Mouse (Mus musculus): ENCODE results near the gene Ifrd1.
A peak's percentile ranks its signal among the peaks of the same experiment; 100 is the strongest.
"Not testable (repeated sequence)": the region's sequence is repeated elsewhere in the genome, so short reads cannot be mapped to it uniquely, and the experiment has no call there.

Ifrd1 gene

DNA sequence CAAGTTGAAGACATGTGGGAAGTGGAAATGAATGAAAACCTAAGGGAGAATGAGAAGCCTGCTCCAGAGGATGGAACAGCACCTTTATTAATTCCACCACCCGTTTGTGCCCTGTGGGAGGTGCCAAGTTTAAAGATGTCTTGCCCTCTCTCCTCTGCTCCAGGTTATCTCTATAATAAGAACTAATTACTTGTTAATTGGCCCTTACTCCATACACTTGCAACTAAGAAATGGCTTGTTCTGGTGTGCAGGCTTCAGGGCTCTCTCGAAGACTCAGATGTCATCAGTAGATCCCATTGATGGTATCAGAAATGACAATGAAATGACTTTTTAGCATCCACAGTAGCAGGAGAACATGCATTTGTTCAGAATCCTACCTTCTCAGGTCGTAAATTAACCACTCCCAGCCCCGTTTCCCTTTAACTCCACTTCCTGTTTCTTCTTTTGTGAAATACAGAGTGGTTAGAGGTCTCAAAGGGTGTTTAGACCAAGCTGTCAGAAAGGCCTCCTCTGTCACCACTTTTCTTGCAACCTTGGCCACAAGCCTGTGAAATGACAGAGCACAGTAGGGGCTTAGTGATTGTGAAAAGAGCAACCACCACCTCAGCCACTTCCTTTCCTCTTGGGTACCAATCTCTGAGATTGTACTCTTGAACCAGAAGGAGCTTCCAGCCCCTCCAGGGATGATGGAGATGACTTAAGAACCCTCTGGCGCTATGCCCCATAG, at the start of gene Ifrd1:
Gene Ifrd1 (minus strand): TSS at position 51 of the 727 bp plus-strand sequence.
- DNase-seq (ENCODE audit: low read depth, low spot score) = peak; percentile 39

DNA sequence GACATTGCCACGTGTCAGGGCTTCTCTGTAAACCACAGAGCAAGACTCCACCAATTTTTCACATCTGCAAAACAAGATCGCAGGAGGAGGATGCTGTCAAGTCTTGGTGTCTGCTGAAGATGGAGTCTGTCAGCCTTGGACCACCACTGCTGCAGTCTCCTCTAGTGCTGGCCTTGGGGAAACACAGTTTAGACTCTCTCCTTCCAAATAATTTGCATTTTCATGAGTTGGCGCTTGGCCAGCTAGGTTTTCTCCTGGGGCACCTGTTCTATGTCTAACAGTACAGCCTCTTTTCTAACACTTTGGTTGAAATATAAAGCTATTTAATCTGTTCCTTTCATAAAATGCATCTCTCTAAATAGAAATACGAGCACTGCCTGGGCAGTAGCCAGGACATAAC, 38.2 kb upstream of the Ifrd1 start:
- DNase-seq (ENCODE audit: low read depth, low spot score) = peak; percentile 37

DNA sequence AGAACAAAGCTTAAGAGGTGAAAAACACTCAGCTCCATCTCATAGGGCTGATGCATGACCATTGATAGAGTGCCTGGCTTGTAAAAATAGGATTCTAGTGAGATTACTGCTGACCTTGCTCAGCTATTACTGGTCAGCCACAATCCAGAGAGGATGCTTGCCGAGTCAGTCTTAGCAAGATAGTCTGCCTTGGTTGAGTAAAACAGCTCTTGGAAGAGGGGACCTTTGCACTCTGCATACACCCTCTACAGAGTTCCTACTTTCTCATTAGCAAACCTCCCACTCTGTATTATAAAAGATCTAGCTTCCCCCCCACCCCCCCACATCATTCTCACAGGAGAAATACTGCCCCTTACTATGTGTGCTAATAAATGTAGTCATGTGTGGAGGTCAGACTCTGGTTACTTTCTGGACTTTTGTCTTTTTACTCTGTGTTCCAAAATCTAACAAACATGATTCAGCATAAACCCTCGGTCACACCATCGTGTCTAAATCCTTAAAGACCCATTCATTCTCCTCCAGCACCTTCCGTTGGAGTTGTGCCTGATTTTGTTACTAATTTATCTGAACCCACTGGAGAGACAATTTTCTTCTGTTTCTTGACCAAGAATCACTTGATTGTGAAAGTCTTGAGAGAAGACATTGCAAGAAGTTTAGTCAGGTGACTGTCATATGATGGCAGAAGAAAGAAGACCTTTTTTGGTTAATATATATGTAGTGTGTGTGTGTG, 32.5 kb upstream of the Ifrd1 start:
- DNase-seq (ENCODE audit: low read depth, low spot score) = no peak

DNA sequence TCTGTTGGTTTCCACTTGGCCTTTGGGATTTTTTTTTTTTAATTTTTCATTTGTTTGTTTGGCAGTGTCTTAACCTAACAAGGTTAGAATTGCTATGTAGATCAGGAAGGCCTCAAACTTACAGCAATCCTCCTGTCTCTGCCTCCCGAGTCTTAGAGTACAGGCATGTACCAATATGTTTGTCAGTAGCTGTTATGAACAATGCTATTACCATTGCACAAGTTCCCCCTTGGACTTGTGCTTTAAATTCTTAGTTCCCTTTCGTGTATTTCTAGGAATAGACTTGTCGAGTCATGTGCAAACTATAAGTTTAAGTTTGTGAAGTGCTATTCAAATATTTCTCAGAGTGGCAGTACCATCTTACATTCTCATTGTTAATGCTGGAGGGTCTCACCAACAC, 29.3 kb upstream of the Ifrd1 start:
- no peak for DNase-seq (ENCODE audit: low read depth, low spot score)

DNA sequence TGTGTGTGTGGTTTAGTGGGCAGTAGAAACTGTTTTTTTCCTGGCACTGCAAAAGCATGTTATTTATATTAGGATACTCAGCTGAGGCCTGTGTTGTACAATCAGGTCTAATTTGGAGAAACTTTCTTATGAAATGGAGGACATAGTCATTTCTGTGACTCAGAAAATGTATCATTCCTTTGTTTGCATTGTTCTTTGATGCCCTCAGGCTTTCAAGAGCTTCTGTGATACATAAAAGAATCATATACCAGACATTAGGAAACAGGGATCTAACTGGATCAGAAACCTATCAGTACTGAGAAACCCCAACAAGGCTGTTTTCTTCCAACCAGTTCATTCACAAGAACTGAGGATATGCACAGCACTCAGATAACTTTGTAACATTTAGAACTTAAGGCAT, 26.6 kb upstream of the Ifrd1 start:
- no peak for DNase-seq (ENCODE audit: low read depth, low spot score)

DNA sequence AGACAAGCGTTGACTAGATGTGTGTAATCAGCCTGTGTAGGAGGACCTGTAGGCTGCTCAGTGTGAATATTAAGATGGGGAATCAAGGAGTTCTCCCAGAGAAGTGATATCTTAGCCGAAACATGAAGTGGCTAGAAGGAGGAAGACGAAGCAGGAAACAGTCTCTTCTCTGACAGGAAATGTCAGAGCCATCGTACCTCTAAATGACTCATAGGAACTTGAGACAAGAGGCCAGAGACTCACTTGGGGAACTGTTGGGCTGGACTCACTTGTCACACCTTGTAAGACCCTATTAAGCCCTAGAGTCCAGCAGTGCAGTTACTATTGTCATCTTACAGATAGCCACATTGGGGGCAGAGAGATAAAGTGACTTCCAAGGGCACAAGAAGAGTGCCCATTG, 25.0 kb upstream of the Ifrd1 start:
- no peak for DNase-seq (ENCODE audit: low read depth, low spot score)

DNA sequence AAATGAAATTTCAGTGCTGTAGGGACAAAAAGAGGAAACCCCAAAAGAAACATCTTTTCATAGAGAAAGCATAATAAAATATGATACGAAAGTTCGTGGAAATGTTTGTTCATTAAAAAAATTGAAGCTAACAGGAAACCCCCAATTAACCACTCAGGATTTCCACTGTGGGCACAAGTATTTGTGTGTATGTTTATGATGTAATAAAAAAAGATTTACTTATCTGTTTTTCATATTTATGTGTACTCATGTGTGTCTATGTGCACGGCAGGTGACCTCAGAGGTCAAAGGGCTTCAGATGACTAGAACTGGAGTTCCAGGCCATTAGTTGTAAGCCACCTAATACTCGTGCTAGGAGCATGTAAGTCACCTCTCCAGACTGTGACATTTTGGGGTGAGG, 24.4 kb upstream of the Ifrd1 start:
- DNase-seq (ENCODE audit: low read depth, low spot score) = no peak

DNA sequence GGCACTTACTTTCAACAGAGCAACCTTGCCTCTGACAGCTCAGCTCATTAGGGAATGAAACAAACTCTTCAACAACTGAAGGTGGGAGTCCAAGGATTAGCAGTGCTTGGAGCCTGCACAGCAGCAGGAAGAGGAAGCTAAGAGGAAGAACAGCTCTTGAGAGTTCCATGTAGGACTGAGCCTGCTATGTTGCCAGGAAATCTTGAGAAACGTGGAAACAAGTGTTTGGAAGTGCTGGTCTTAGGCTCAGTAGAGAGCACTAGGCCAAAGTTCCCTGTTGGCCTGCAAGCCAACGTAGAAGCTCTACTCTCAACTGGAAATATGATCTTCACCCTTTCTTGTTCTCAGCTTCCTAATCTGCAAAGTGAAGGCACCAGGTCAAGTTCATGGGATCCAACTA, 20.0 kb upstream of the Ifrd1 start:
- DNase-seq (ENCODE audit: low read depth, low spot score) = no peak

DNA sequence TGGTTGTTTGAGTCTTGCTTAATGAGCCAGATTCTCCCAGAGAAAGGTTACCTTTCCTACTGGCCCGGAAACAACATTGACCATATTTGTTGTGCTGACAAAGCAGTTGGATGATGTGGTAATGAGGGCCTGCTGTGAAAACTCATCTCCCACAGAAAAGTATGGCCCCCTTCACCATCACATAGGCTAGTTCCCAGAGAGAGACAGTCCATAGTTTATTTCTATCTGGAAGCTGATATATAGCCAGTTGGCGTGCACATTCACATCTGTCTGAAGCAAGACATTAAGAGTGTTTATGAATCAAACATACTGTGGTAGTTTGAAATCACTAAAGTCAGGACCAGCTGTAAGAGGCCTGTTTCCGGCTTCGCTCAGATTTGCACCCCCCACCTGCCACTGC, 15.4 kb upstream of the Ifrd1 start:
- no peak for DNase-seq (ENCODE audit: low read depth, low spot score)

DNA sequence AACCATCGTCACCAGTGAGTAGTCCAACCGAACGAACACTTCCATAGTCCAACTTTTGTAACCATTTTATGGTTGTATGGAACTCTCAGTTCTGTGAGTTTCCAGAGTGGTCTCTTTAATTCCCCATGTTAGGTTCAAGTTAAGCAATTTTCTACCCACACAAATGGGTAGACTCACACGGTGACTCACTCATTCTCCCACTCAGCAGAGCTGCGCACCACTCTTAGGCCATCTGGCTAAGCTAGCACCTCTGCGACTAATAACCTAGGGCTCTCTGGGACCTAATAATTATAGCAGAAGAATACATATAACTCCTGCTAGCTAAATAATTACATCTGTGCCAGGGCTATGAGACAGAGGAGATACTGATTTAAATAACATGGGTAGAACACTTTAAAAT, 14.7 kb upstream of the Ifrd1 start:
- no peak for DNase-seq (ENCODE audit: low read depth, low spot score)

DNA sequence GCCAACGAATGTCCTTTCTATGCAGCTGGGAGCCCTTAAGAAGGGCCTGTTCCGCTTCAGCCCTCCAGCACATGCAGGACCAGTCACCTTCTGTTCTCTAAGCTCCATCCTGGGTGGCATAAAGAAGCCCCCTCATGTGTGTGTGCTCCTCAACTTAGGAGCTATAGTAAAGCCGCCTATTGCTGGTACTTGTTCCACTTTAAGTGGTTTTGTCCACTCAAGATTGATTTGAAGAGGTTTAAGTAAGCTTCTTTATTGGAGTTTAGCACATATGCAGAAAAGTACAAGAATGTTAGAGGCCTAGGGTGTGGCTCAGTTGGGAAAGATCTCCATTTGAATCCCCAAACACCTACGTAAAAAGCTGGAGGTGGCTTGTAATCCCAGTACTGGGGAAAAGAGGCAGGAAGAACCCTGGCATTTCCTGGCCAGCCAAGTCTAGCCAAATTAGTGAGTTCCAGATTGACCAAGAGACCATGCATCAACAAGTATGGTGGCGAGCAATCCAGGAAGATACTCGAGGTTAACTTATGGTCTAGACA, 10.2 kb upstream of the Ifrd1 start:
- no peak for DNase-seq (ENCODE audit: low read depth, low spot score)

DNA sequence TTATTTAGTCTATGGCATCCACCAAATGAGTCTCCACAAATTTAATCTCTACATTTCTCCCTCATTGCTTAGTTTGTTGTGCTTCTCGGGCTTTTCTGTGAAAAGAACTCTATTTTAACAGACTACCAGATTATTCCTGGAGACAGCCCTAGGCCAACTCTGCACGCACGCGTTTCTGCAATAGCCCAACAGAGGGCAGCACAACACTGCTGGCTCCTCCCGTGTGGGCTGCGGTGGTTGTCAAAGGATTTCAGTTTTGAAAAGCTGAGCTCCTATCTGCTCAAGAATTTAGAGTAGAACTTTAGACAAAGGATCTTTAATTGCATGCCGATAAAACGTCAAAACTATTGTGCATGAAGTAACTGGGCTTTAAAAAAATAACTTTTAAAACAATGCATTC, 8.9 kb upstream of the Ifrd1 start:
- DNase-seq (ENCODE audit: low read depth, low spot score) = peak; percentile 67

DNA sequence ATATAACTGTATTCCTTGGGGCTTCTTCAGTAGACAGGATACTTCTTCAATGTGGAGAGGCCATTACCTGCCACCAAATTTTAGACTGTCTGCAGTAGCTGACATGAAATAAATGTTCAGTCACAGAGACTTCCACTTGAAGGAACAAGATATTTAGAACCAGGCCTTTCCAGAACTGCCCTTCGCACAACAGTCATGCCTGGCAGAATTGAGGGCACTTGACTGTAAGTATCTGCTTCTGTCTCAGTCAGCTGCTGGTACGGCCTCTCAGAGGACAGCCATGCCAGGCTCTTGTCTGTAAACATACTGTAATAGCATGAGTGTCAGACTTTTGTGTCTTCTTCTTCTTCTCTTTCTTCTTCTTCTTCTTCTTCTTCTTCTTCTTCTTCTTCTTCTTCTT, 8.2 kb upstream of the Ifrd1 start:
- no peak for DNase-seq (ENCODE audit: low read depth, low spot score)

DNA sequence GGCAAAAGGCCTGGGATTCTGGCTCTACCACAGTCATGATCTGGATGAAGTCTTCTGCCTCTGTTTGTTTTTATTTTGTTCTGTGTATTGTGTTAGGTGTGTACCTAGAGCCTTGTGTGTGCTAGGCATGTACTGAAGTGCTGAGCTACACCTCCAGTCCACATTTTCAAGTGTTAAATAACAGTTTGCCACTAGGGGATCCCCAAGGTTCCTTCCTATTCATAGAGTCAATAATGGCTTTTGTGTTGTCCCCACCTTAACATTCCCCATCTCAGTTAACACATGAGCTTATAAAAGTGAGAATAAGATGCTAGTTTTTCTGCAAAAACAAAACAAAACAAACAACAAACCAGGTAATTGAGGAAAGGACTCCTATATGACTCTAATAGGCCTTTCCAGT, 7.7 kb upstream of the Ifrd1 start:
- DNase-seq (ENCODE audit: low read depth, low spot score) = peak; percentile 19

DNA sequence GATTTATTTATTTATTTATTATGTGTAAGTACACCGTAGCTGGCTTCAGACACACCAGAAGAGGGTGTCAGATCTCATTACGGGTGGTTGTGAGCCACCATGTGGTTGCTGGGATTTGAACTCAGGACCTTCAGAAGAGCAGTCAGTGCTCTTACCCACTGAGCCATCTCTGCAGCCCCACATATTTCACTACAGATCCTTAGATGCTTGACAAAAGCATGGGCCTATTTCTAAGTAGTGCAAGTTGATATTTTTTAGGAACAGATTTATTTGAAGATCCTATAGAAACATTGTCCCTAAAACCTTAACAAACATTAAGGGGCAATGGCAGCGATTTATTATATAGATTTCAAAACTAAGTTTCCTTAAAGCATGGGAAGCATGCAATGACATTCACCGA, 7.0 kb upstream of the Ifrd1 start:
- not testable (repeated sequence) for DNase-seq (ENCODE audit: low read depth, low spot score)

DNA sequence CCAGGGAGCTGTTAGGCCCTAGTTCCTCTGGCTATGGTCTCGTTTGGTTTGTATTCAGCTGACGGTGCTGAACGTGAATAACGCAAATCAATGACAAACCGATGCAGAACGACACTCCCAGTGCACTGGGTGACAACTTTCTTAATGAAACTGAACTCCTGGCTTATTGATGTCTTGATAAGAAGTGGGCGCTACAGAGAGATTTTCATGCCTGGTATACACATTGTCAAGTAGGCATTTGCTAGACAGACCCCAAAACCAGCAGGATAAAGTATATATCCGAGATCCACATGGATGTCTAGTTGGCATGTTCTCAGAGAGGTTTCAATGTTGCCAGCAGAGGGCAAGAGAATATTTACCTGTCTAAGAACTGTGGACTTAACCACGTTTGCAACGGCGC, 6.4 kb upstream of the Ifrd1 start:
- no peak for DNase-seq (ENCODE audit: low read depth, low spot score)

DNA sequence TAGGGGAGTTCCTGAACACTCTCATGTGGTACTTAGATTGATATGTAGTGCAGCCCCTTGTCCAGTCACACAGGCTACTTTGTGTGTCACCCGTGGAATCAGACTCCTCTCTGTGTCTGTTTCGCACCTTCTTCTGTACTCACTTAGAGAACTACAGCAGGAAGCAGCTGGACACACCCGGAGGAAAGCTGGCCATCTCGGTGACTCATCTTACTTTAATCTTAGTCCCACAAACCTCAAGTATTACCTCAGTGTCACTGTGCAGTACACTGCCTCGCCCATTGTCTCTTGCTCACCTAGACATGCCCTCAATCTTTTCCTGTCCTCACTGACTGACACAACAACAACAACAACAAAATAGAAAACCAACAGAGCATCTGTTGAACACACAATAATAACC, 4.9 kb upstream of the Ifrd1 start:
- DNase-seq (ENCODE audit: low read depth, low spot score) = no peak

DNA sequence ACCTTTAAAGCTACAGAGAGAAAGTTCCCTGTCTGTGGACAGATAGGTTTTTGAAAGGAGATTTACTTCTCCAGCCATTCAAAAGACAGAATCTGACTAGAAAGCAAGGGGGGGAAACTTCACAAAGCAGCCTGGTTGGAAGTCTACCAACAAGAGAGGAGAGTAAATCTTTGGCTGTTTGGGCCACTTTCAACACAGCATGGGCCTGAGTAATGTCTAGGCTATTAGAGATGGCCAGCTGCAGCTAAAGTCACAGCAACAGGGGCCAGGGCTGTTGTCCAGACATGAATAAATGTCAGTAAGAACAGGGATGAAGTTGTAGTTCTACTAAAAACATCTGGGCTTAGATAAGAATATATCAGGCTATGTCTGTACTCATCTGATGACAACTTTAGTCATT, 2.0 kb upstream of the Ifrd1 start:
- no peak for DNase-seq (ENCODE audit: low read depth, low spot score)

DNA sequence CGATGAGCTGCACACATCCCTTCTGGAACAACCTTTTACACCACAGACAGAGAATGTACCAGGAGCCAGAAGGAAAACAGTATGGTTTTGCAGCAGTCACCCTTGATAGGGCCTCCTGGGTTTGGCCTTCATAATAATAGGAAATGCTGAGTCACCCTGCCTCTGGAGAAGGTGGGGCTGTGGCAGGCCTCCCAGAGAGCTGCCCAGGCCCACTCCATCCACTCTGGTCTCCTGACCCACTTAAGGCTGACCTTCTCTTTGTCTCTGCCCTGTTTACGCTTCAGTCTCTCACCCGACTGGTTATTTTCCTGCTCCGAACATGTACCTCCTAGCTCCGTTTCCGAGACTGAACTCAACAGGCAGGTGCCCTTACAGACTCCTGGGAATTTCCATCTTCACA, 328 bp downstream of the Ifrd1 start:
- no peak for DNase-seq (ENCODE audit: low read depth, low spot score)

DNA sequence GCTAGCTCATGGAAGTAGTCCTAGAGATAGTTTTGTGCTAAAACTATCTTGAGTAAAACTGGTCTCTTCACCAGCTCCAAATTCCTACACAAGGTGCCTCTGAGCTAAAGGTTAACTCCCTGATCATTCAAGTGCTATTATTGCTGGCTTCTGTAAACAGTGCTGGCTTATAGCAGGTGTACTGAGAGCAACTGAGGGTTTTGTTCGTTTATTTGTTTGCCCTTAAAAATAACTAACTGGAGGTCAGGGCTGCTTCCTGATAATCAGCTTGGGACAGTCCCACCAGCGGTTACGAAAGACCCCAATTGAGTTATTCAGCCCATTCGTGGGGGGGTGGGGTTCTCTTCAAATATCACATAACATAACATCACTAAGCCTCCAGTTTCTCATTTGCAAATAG, 920 bp downstream of the Ifrd1 start:
- peak; percentile 61 for DNase-seq (ENCODE audit: low read depth, low spot score)

DNA sequence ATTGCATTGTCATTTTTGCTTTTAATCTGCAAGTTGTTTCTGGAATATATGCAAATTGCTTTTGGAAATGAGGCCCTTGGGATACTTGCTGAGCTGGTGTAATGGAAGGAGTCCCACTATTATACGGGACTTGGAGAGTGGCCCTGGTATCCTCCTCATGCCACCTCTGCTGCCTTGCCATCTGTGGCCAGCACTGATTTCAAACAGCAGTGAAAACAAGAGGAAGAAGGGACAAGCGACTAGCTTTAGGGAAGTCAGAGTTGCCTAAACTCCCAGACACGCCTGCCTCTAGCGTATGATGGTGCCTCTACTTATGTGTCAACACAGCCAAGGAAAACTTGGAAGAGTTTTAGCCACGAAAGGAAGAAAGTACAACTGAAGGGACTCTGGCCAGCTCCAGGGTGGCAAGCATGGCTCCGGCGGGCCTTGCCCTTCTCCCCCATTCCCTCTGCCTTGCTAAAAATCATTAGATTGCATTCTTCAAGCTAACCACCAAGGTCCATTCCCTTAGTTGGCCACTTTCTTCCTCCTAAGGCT, 2.8 kb downstream of the Ifrd1 start:
- no peak for DNase-seq (ENCODE audit: low read depth, low spot score)

DNA sequence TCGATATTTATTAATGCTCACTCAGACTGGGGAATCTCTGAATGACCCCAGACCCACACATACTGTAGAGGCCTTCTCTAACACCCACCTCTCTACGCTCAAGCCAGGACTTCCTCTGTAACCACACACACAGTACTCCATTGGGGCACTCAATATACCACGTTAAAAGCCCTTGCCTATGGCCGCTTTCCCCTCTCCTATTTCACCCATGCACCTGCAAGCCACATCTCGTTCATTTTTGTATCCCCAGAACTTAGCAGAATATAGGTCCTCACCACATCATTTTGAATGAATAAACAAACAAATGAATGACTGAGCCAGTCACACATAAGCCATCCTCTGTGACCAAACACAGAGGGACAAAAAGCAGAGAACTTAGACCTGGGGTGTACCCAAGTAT, 3.4 kb downstream of the Ifrd1 start:
- DNase-seq (ENCODE audit: low read depth, low spot score) = no peak

DNA sequence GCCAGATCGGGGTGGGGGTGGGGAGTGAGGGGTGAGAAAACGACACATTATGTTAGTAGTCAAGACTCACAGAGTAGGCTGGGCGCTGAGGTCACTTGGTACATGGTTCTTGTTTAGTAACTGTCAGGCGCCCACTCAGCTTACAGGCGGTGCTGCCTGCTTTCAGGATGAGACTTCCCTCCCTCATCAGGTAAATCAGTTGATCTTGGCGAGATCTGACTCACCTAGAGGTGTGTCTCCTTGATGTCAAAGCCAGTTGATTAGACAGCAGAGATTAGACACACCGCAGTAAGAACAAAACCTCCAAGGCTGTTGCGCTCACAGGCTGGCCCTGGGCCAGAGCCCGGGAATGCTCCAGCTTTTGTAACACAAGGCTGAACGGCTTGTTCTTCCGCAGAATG, 4.5 kb downstream of the Ifrd1 start:
- DNase-seq (ENCODE audit: low read depth, low spot score) = no peak

All from A20 (cell line).